Mouse (Mus musculus): Measurements from ENCODE around the gene Ubac2. TPM values are rescaled to one million over a fixed set of nuclear protein-coding genes. Genes with fewer than 3 reads are reported as not detected.

Gene Ubac2
- polyA plus RNA-seq, 1 experiment from 2014 or later = 52.4 TPM

- 85% methylated on average over 6 of the region's 6 CpGs for WGBS
- ATAC-seq (ENCODE audit: low FRiP score, low TSS enrichment) (no peak), DNase-seq (no peak)
- no peak overlapping the region for H3K27ac ChIP-seq (replicated peaks; ENCODE audit: low read depth, low read length)
- H3K4me1 ChIP-seq (ENCODE audit: control insufficient read depth, insufficient read depth, low read length) = no peaks in the 10 kb centered on the region
- no peaks in the 10 kb centered on the region for H3K9me3 ChIP-seq (ENCODE audit: control insufficient read depth, low read length)
- no peak overlapping the region for H3K4me2 ChIP-seq (ENCODE audit: low read length)
- H3K4me3 ChIP-seq (replicated peaks; ENCODE audit: low read depth, low read length) = no peak overlapping the region
- H3K9ac ChIP-seq (replicated peaks; ENCODE audit: low read length) = no peak overlapping the region
- no peaks in the 10 kb centered on the region for H3K27me3 ChIP-seq (ENCODE audit: control insufficient read depth, insufficient read depth, low read length)
- H3K36me3 ChIP-seq (ENCODE audit: control insufficient read depth, insufficient read depth, low read length) = 0 out of 2 replicates have a peak, but pooled peaks cover 3% of the 10 kb centered on the region
These were observed 48.5 kb downstream of the Ubac2 start for GRCm38 (mm10) chr14:121926901-121927300.

GRCm38 (mm10) chr14:121927451-121927850 is 49.0 kb downstream of the Ubac2 start:
- no peak overlapping the region for H3K4me2 ChIP-seq (ENCODE audit: low read length)
- DNase-seq (no peak), ATAC-seq (ENCODE audit: low FRiP score, low TSS enrichment) (no peak)
- H3K27me3 ChIP-seq (ENCODE audit: control insufficient read depth, insufficient read depth, low read length) = no peaks in the 10 kb centered on the region
- H3K9me3 ChIP-seq (ENCODE audit: control insufficient read depth, low read length) = no peaks in the 10 kb centered on the region
- WGBS = 90% methylated on average over 8 of the region's 8 CpGs
- no peaks in the 10 kb centered on the region for H3K4me1 ChIP-seq (ENCODE audit: control insufficient read depth, insufficient read depth, low read length)
- no peak overlapping the region for H3K27ac ChIP-seq (replicated peaks; ENCODE audit: low read depth, low read length)
- H3K4me3 ChIP-seq (replicated peaks; ENCODE audit: low read depth, low read length) = no peak overlapping the region
- H3K36me3 ChIP-seq (ENCODE audit: control insufficient read depth, insufficient read depth, low read length) = 0 out of 2 replicates have a peak, but pooled peaks cover 3% of the 10 kb centered on the region
- no peak overlapping the region for H3K9ac ChIP-seq (replicated peaks; ENCODE audit: low read length)

GRCm38 (mm10) chr14:121928375-121929137 is 50.1 kb downstream of the Ubac2 start:
- H3K9ac ChIP-seq (replicated peaks; ENCODE audit: low read length) = no peak overlapping the region
- H3K4me3 ChIP-seq (replicated peaks; ENCODE audit: low read depth, low read length) = no peak overlapping the region
- H3K27ac ChIP-seq (replicated peaks; ENCODE audit: low read depth, low read length) = no peak overlapping the region
- no peaks in the 10 kb centered on the region for H3K9me3 ChIP-seq (ENCODE audit: control insufficient read depth, low read length)
- WGBS = 71% methylated on average over 8 of the region's 8 CpGs
- H3K4me1 ChIP-seq (ENCODE audit: control insufficient read depth, insufficient read depth, low read length) = no peaks in the 10 kb centered on the region
- H3K27me3 ChIP-seq (ENCODE audit: control insufficient read depth, insufficient read depth, low read length) = no peaks in the 10 kb centered on the region
- ATAC-seq (ENCODE audit: low FRiP score, low TSS enrichment) (no peak), DNase-seq (peak; percentile 91)
- H3K4me2 ChIP-seq (ENCODE audit: low read length) = no peak overlapping the region
- peaks cover 2% of the 10 kb centered on the region; the same call in 1 of the 2 replicates for H3K36me3 ChIP-seq (ENCODE audit: control insufficient read depth, insufficient read depth, low read length)

GRCm38 (mm10) chr14:121929243-121929951 is 51.0 kb downstream of the Ubac2 start:
- Histone ChIP-seq H3K27me3 (ENCODE audit: control insufficient read depth, insufficient read depth, low read length) (no peaks in the 10 kb centered on the region), H3K36me3 (ENCODE audit: control insufficient read depth, insufficient read depth, low read length) (peaks cover 9% of the 10 kb centered on the region; the same call in 1 of the 2 replicates), H3K4me2 (ENCODE audit: low read length) (no peak overlapping the region), H3K9me3 (ENCODE audit: control insufficient read depth, low read length) (no peaks in the 10 kb centered on the region), H3K4me3 (replicated peaks; ENCODE audit: low read depth, low read length) (no peak overlapping the region), H3K27ac (replicated peaks; ENCODE audit: low read depth, low read length) (no peak overlapping the region), H3K4me1 (ENCODE audit: control insufficient read depth, insufficient read depth, low read length) (no peaks in the 10 kb centered on the region), H3K9ac (replicated peaks; ENCODE audit: low read length) (no peak overlapping the region)
- 90% methylated on average over 12 of the region's 12 CpGs for WGBS
- DNase-seq (no peak), ATAC-seq (ENCODE audit: low FRiP score, low TSS enrichment) (no peak)

GRCm38 (mm10) chr14:121930731-121931383 is 52.4 kb downstream of the Ubac2 start:
- Histone ChIP-seq H3K27ac (replicated peaks; ENCODE audit: low read depth, low read length) (no peak overlapping the region), H3K4me1 (ENCODE audit: control insufficient read depth, insufficient read depth, low read length) (no peaks in the 10 kb centered on the region), H3K9me3 (ENCODE audit: control insufficient read depth, low read length) (no peaks in the 10 kb centered on the region), H3K36me3 (ENCODE audit: control insufficient read depth, insufficient read depth, low read length) (peaks cover 9% of the 10 kb centered on the region; the same call in 1 of the 2 replicates), H3K4me2 (ENCODE audit: low read length) (no peak overlapping the region), H3K4me3 (replicated peaks; ENCODE audit: low read depth, low read length) (no peak overlapping the region), H3K27me3 (ENCODE audit: control insufficient read depth, insufficient read depth, low read length) (no peaks in the 10 kb centered on the region), H3K9ac (replicated peaks; ENCODE audit: low read length) (no peak overlapping the region)
- 86% methylated on average over 7 of the region's 7 CpGs for WGBS
- DNase-seq (no peak), ATAC-seq (ENCODE audit: low FRiP score, low TSS enrichment) (no peak)

- Histone ChIP-seq H3K27me3 (ENCODE audit: control insufficient read depth, insufficient read depth, low read length) (no peaks in the 10 kb centered on the region), H3K4me3 (replicated peaks; ENCODE audit: low read depth, low read length) (no peak overlapping the region), H3K9me3 (ENCODE audit: control insufficient read depth, low read length) (no peaks in the 10 kb centered on the region), H3K4me1 (ENCODE audit: control insufficient read depth, insufficient read depth, low read length) (no peaks in the 10 kb centered on the region), H3K4me2 (ENCODE audit: low read length) (no peak overlapping the region), H3K27ac (replicated peaks; ENCODE audit: low read depth, low read length) (peak overlapping the region; percentile 15; the same call in 1 of the 2 replicates), H3K36me3 (ENCODE audit: control insufficient read depth, insufficient read depth, low read length) (peaks cover 9% of the 10 kb centered on the region; the same call in 1 of the 2 replicates), H3K9ac (replicated peaks; ENCODE audit: low read length) (no peak overlapping the region)
- ATAC-seq (ENCODE audit: low FRiP score, low TSS enrichment) (no peak), DNase-seq (no peak)
- whole genome bisulfite sequencing = 93% methylated on average over 3 of the region's 3 CpGs
These were observed 53.2 kb downstream of the Ubac2 start for GRCm38 (mm10) chr14:121931594-121931993.

- no peaks in the 10 kb centered on the region for H3K27me3 ChIP-seq (ENCODE audit: control insufficient read depth, insufficient read depth, low read length)
- peaks cover 9% of the 10 kb centered on the region; the same call in 1 of the 2 replicates for H3K36me3 ChIP-seq (ENCODE audit: control insufficient read depth, insufficient read depth, low read length)
- 60% methylated on average over 4 of the region's 4 CpGs for WGBS
- ATAC-seq (ENCODE audit: low FRiP score, low TSS enrichment) (no peak), DNase-seq (peak; percentile 8)
- H3K27ac ChIP-seq (replicated peaks; ENCODE audit: low read depth, low read length) = peak overlapping the region; percentile 15; the same call in 1 of the 2 replicates
- no peaks in the 10 kb centered on the region for H3K4me1 ChIP-seq (ENCODE audit: control insufficient read depth, insufficient read depth, low read length)
- H3K9ac ChIP-seq (replicated peaks; ENCODE audit: low read length) = no peak overlapping the region
- H3K4me3 ChIP-seq (replicated peaks; ENCODE audit: low read depth, low read length) = no peak overlapping the region
- H3K4me2 ChIP-seq (ENCODE audit: low read length) = no peak overlapping the region
- no peaks in the 10 kb centered on the region for H3K9me3 ChIP-seq (ENCODE audit: control insufficient read depth, low read length)
These were observed 53.8 kb downstream of the Ubac2 start for GRCm38 (mm10) chr14:121932180-121932579.

GRCm38 (mm10) chr14:121933906-121934596 is 55.6 kb downstream of the Ubac2 start:
- Histone ChIP-seq H3K36me3 (ENCODE audit: control insufficient read depth, insufficient read depth, low read length) (peaks cover 9% of the 10 kb centered on the region; the same call in 1 of the 2 replicates), H3K9ac (replicated peaks; ENCODE audit: low read length) (no peak overlapping the region), H3K9me3 (ENCODE audit: control insufficient read depth, low read length) (no peaks in the 10 kb centered on the region), H3K27me3 (ENCODE audit: control insufficient read depth, insufficient read depth, low read length) (no peaks in the 10 kb centered on the region), H3K27ac (replicated peaks; ENCODE audit: low read depth, low read length) (no peak overlapping the region), H3K4me2 (ENCODE audit: low read length) (no peak overlapping the region), H3K4me3 (replicated peaks; ENCODE audit: low read depth, low read length) (no peak overlapping the region), H3K4me1 (ENCODE audit: control insufficient read depth, insufficient read depth, low read length) (no peaks in the 10 kb centered on the region)
- 95% methylated on average over 7 of the region's 7 CpGs for WGBS
- ATAC-seq (ENCODE audit: low FRiP score, low TSS enrichment) = no peak
- no peak for DNase-seq

Data from midbrain, embryonic 14.5 days (tissue).